Mouse (Mus musculus) liver, embryonic 15.5 days (tissue): ENCODE data around the gene Disp1. TPM values are rescaled to one million over a fixed set of nuclear protein-coding genes. Genes with fewer than 3 reads are reported as not detected.

Source experiments
- ATAC-seq: fragments of 200-750 bp; cut with Nextera tagmentation; 2 replicates; pipeline ENCODE4 v1.8.0; 2017; ENCODE audit warnings: moderate number of reproducible peaks, mild to moderate bottlenecking, moderate library complexity; ENCODE audit not compliant: insufficient read depth
- H3K27ac ChIP-seq: fragments of 300-500 bp; sonication (generic); replicated peaks from 2 replicates; pipeline ENCODE4 v1.5.1; 2015; ENCODE audit warnings: mild to moderate bottlenecking, inconsistent platforms
- H3K27me3 ChIP-seq: fragments of 300-500 bp; sonication (generic); 2 replicates; pipeline ENCODE4 v1.6.1; 2015; ENCODE audit warnings: mild to moderate bottlenecking, inconsistent platforms
- H3K36me3 ChIP-seq: fragments of 300-500 bp; sonication (generic); replicated peaks from 2 replicates; pipeline ENCODE4 v1.6.1; 2015; ENCODE audit warnings: moderate library complexity, mild to moderate bottlenecking, inconsistent platforms
- H3K4me1 ChIP-seq: fragments of 300-500 bp; sonication (generic); replicated peaks from 2 replicates; pipeline ENCODE4 v1.6.1; 2015; ENCODE audit warnings: inconsistent platforms
- H3K4me2 ChIP-seq: fragments of 300-500 bp; sonication (generic); 2 replicates; pipeline ENCODE4 v1.6.1; 2015; ENCODE audit warnings: moderate library complexity, mild to moderate bottlenecking, inconsistent platforms
- H3K4me3 ChIP-seq: fragments of 300-500 bp; sonication (generic); replicated peaks from 2 replicates; pipeline ENCODE4 v1.5.1; 2015; ENCODE audit warnings: mild to moderate bottlenecking, inconsistent platforms
- H3K9ac ChIP-seq: fragments of 300-500 bp; sonication (generic); 2 replicates; pipeline ENCODE4 v1.6.1; 2015; ENCODE audit warnings: moderate library complexity, mild to moderate bottlenecking, inconsistent platforms
- H3K9me3 ChIP-seq: fragments of 300-500 bp; sonication (generic); replicated peaks from 2 replicates; pipeline ENCODE4 v1.6.1; 2016; ENCODE audit warnings: inconsistent platforms
- WGBS: fragments of 180-500 bp; shearing (Covaris S2); methylation state at CpG from one replicate; pipeline ENCODE4 v1.1.7; 2015; ENCODE audit warnings: mixed read lengths; ENCODE audit not compliant: insufficient replicate concordance; 5-methylcytosine and 5-hydroxymethylcytosine counted together
- polyA plus RNA-seq: library from polyadenylated mRNA; unstranded; fragments of >200 nt; fragmentation: Nextera tagmentation; extraction: Ambion mirVana; gene quantifications from 2 replicates; pipeline ENCODE4 v1.2.1, GENCODE M21; 2015

The Disp1 gene
- polyA plus RNA-seq, 1 experiment from 2014 or later: 2.9 TPM

DNA sequence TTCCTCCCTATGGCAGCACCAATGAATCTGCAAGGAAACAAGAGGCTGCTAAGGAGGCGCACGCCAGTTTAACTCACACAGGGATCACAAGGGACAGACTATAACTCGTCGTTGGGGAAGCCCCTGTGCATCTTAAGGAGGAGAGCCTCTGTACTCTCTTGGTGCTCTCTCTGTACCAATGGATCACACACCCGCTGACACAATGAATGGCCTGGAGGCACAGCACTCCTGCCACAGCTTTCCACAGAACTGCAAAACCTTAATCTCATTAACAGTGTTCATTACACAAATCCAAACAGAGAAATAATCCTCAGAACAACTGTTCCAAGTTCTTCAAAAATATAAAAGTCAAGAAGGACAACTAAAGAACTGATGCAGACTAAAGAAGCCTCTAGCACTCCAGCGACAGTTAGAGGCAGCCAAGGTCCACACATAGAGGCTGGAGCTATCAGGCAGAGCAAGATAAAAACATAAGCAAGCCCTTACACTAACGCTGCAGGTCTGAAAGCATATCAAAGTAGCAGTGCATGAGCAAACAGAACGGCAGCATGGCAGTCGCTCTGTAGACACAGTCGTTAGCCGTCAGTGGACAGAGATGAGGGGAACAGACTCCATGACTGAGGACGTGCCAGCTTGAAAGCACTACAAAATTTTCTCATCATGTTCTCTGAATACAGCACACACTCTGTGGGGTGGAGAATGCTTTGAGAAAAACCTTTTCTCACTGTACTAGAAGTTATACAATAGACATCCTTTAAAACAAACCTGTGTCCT is 38.5 kb downstream of the Disp1 start:
- WGBS: 49% methylated on average over 12 of the region's 12 CpGs
- no peak overlapping the region for H3K27ac ChIP-seq

DNA sequence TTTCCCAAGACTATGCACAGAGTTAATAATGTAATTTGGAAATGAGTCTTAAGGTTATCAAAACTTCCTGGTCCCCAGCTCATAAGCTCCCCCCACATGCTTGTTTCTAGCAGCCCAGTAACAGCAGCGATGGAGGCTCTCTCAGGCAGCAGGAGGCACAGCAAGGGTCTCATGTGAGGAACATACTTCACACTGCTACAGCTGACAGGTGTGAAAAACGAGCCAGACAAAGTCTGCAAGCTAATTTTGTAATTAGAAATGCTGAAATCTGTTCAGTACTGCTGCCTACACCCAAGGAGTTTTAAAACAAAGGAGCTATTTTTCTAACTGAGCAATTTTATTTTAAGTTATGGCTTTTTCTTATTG is 40.3 kb downstream of the Disp1 start:
- Histone ChIP-seq H3K4me1 (peaks cover 14% of the 10 kb centered on the region; the same call in 1 of the 2 replicates), H3K4me2 (no peak overlapping the region), H3K27me3 (no peaks in the 10 kb centered on the region), H3K36me3 (no peaks in the 10 kb centered on the region), H3K9ac (no peak overlapping the region), H3K9me3 (no peaks in the 10 kb centered on the region), H3K4me3 (no peak overlapping the region), H3K27ac (no peak overlapping the region)
- ATAC-seq: no peak
- WGBS: 58% methylated on average over 2 of the region's 2 CpGs

More for the DNA sequence above, 38.5 kb downstream of the Disp1 start:
- no peak for ATAC-seq
- Histone ChIP-seq H3K4me2 (no peak overlapping the region), H3K9ac (no peak overlapping the region), H3K4me1 (peaks cover 10% of the 10 kb centered on the region; the same call in 1 of the 2 replicates), H3K27me3 (no peaks in the 10 kb centered on the region), H3K36me3 (no peaks in the 10 kb centered on the region), H3K4me3 (no peak overlapping the region), H3K9me3 (no peaks in the 10 kb centered on the region)

DNA sequence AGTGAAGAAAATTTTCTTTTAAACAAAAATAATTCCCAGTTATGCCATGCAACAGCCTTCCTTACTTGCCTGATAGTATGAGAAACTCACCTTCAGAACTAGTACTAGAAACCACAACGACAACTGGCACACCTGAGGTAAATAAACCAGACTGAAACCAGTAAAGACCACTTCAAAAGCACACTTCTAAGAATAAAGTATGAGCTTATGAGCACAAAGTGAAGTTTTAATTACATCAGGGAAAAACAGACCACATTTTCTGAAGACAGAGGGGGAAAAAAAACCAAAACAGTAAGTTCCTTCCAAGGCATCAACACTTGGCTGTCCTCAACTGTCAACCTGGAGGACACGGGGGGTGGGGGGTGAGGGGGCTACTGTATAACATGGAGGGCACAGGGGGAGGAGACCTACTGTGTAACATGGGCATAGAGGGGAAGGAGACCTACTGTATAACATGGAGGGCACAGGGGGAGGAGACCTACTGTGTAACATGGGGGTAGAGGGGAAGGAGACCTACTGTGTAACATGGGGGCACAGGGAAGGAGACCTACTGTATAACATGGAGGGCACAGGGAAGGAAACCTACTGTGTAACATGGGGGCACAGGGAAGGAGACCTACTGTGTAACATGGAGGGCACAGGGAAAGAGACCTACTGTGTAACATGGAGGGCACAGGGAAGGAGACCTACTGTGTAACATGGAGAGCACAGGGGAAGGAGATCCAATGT is 40.9 kb downstream of the Disp1 start:
- no peak for ATAC-seq
- Histone ChIP-seq H3K27me3 (no peaks in the 10 kb centered on the region), H3K9me3 (no peaks in the 10 kb centered on the region), H3K9ac (no peak overlapping the region), H3K4me1 (peaks cover 14% of the 10 kb centered on the region; the same call in 1 of the 2 replicates), H3K4me2 (no peak overlapping the region), H3K4me3 (no peak overlapping the region), H3K36me3 (no peaks in the 10 kb centered on the region), H3K27ac (no peak overlapping the region)
- 72% methylated on average over 2 of the region's 2 CpGs for WGBS

DNA sequence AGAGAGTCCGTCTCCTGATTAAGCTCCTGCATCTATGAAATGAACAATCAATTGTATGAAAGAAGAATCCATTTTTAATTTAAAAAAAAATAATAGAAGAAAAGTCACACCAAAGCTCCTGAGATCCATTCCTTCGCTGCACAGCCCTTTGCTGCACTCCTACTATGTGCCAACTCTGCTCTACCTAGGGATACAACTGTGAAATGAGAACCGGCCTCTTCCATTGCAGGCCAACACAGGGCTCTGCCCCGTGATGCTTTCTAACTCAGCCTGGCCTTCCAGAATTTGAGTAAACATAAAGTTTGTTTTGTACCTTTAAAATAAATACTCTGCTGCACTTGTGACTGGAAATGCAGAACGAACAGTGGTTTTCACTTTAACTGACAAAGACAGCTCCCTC is 42.0 kb downstream of the Disp1 start:
- Histone ChIP-seq H3K4me2 (no peak overlapping the region), H3K9me3 (no peaks in the 10 kb centered on the region), H3K36me3 (no peaks in the 10 kb centered on the region), H3K9ac (no peak overlapping the region), H3K27me3 (no peaks in the 10 kb centered on the region), H3K4me1 (peaks cover 12% of the 10 kb centered on the region; the same call in 1 of the 2 replicates), H3K4me3 (no peak overlapping the region), H3K27ac (peak overlapping the region; percentile 51; the same call in 1 of the 2 replicates)
- ATAC-seq: peak; percentile 37; the same call in 1 of the 2 replicates
- 67% methylated on average over 5 of the region's 5 CpGs for WGBS

DNA sequence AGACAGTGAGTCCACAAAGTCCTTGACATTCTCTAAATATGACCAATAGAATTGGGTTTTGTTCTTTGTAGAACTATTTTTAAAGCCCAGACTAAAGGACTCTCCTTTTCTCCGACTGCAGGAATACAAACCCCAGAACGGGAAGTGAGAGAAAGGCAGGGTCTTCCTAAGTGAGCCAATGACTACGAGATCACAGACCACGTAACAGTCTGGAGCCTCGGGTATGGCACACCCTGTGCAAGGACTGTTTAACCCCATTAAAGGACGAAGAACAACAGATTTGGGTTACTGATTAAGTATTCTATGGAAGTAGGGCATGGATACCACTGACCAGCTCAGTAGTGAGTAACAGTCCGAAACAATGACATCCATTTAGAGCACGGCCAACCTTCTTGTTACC is 46.1 kb downstream of the Disp1 start:
- H3K4me3 ChIP-seq: no peak overlapping the region
- no peak overlapping the region for H3K4me2 ChIP-seq
- no peaks in the 10 kb centered on the region for H3K27me3 ChIP-seq
- no peaks in the 10 kb centered on the region for H3K9me3 ChIP-seq
- no peak overlapping the region for H3K9ac ChIP-seq
- no peaks in the 10 kb centered on the region for H3K36me3 ChIP-seq
- H3K4me1 ChIP-seq: 0 out of 2 replicates have a peak, but pooled peaks cover 4% of the 10 kb centered on the region
- H3K27ac ChIP-seq: no peak overlapping the region
- no peak for ATAC-seq
- WGBS: 67% methylated on average over 8 of the region's 8 CpGs

DNA sequence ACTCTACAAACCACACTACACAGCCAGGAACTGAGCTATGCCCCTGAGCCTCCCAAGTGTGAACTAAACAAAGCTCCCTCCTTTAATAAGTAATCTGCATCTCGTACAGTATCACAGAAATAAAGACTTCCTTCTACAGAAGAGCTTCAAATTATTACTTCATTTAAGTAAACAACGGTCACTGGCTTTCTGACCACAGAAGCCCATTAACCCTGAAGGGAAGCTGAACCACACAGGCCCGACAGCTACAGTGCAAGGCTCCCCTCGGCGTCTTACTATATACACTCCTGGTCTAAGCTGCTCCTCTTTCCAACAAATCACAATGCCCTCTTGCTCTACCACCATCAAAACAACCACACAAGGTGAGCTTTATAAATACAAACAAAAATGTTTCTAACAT is 50.2 kb downstream of the Disp1 start:
- Histone ChIP-seq H3K4me1 (no peaks in the 10 kb centered on the region), H3K27ac (no peak overlapping the region), H3K36me3 (no peaks in the 10 kb centered on the region), H3K4me3 (no peak overlapping the region), H3K27me3 (no peaks in the 10 kb centered on the region), H3K9ac (no peak overlapping the region), H3K4me2 (no peak overlapping the region), H3K9me3 (no peaks in the 10 kb centered on the region)
- ATAC-seq: no peak
- WGBS: 69% methylated on average over 5 of the region's 5 CpGs

DNA sequence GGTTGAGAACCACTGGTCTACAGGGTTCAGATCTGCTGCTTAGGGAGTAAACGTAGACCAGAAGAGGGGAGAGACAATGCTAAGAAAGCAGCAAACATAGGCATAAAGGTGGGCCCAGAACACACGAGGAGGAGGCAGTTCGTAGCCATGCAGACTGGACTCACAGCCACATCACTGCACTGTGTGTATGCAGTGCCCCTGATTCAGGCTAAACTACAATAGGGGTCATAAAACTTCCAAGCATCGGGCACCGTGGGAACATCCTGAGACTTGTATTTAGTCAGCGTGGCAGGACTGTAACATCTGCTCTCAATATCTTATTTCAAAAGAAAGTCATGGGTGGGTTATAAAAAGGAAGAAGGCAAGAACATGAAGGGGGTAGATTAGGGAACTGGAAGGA is 52.9 kb downstream of the Disp1 start:
- no peak for ATAC-seq
- no peak overlapping the region for H3K4me2 ChIP-seq
- H3K36me3 ChIP-seq: no peaks in the 10 kb centered on the region
- no peaks in the 10 kb centered on the region for H3K4me1 ChIP-seq
- H3K4me3 ChIP-seq: no peak overlapping the region
- H3K9me3 ChIP-seq: no peaks in the 10 kb centered on the region
- no peak overlapping the region for H3K27ac ChIP-seq
- 59% methylated on average over 6 of the region's 6 CpGs for WGBS
- H3K27me3 ChIP-seq: no peaks in the 10 kb centered on the region
- H3K9ac ChIP-seq: no peak overlapping the region

DNA sequence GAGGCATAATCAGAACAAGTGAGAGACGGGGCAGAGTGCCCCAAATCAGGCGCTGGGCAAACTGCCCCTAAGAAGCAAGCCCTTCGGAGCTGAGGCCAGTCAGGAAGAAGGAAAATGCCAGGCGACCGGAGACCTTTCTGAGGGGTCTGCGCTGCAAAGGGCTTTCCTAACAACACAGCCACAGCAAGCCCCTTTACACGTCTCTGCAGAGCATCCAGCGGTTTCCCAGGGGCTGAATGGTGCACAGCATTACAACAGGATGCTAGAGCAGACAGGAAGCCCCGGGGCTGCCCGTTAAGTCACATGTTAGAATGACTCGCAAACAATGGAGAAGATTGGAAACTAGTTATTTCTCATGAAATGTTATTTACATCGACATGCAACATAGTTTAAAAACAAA is 53.5 kb downstream of the Disp1 start:
- no peaks in the 10 kb centered on the region for H3K36me3 ChIP-seq
- WGBS: 42% methylated on average over 12 of the region's 12 CpGs
- no peaks in the 10 kb centered on the region for H3K4me1 ChIP-seq
- H3K9ac ChIP-seq: no peak overlapping the region
- H3K9me3 ChIP-seq: no peaks in the 10 kb centered on the region
- no peak overlapping the region for H3K4me3 ChIP-seq
- no peak overlapping the region for H3K27ac ChIP-seq
- H3K27me3 ChIP-seq: no peaks in the 10 kb centered on the region
- H3K4me2 ChIP-seq: no peak overlapping the region
- no peak for ATAC-seq

DNA sequence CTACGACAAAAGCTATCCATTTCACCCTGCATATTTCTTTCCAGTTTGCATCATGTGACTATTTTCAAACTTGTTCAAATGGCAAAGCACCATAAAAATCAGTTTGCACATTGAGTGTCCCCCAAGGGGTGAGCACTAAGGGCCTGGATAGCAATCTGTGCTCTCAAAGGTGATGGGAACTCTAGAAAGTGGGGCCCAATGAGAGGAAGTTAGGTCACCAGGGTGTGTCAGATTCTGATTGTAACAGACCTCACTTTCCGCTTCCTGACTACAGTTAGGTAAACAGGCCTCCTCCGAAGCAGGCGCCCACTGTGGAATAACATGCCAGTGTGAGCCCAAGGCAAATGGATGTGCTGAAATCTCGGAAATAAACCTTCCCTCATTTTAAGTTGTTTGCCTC is 54.6 kb downstream of the Disp1 start:
- H3K36me3 ChIP-seq: no peaks in the 10 kb centered on the region
- H3K4me3 ChIP-seq: no peak overlapping the region
- H3K27me3 ChIP-seq: no peaks in the 10 kb centered on the region
- H3K4me2 ChIP-seq: no peak overlapping the region
- 68% methylated on average over 5 of the region's 5 CpGs for WGBS
- no peaks in the 10 kb centered on the region for H3K9me3 ChIP-seq
- no peak overlapping the region for H3K9ac ChIP-seq
- no peak overlapping the region for H3K27ac ChIP-seq
- no peaks in the 10 kb centered on the region for H3K4me1 ChIP-seq
- ATAC-seq: no peak

DNA sequence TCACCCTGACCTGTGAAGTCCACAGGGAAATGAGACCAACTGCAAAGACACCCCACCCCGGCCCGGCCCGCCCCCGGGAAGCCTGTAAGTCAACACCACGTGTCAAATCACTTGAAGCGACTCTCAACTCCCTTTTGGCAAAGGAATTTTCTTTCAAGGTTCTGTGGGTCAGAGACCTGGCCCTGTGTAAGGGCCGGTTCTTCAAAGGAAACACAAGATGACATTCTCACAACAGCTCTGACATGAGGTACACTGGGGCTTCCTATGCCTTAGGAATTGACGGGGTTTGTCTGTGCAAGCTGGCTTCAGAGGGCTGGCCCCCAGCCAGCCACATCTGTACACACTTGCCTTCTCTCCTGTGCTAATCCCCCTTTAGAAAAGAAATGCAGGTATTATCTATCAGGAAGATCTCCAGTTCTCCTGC is 56.7 kb downstream of the Disp1 start:
- no peaks in the 10 kb centered on the region for H3K9me3 ChIP-seq
- H3K4me2 ChIP-seq: no peak overlapping the region
- no peak overlapping the region for H3K9ac ChIP-seq
- H3K36me3 ChIP-seq: no peaks in the 10 kb centered on the region
- no peaks in the 10 kb centered on the region for H3K27me3 ChIP-seq
- no peak overlapping the region for H3K4me3 ChIP-seq
- WGBS: 61% methylated on average over 8 of the region's 8 CpGs
- ATAC-seq: no peak
- H3K4me1 ChIP-seq: no peaks in the 10 kb centered on the region
- no peak overlapping the region for H3K27ac ChIP-seq

DNA sequence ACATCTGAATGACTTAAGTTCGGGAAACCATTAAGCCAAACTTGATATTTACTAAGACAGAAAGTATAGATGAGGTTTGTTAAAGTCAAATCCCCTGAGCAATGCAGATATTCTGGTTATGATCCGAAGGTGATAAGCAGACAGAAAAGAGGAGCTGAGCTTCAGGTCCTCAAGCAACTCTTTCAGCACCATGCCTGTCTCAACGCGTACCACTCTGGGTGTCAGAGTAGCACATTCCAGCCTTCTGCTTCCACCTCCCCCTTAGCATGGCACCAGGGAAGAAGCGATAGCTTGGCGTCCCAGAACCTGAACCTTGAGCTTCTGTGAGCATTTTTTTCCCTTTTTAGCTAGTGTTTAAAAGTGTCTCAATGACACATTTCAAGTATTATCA is 57.1 kb downstream of the Disp1 start:
- no peak overlapping the region for H3K27ac ChIP-seq
- no peaks in the 10 kb centered on the region for H3K36me3 ChIP-seq

More for the DNA sequence above, 57.1 kb downstream of the Disp1 start:
- Histone ChIP-seq H3K4me2 (no peak overlapping the region), H3K4me3 (no peak overlapping the region), H3K27me3 (no peaks in the 10 kb centered on the region), H3K4me1 (no peaks in the 10 kb centered on the region), H3K9me3 (no peaks in the 10 kb centered on the region), H3K9ac (no peak overlapping the region)
- WGBS: 67% methylated on average over 6 of the region's 6 CpGs
- no peak for ATAC-seq
